Mouse (Mus musculus) small intestine, adult 2 months (tissue): ENCODE measurements at regions not wholly inside any gene's neighbourhood (a gene's known extent, or its start where the extent isn't known, plus 50 kb on each side); places are given as distances from the start of the nearest gene placed in this dataset.

Experiments used
- H3K27ac ChIP-seq: fragments of 200-500 bp; 2 replicates; pipeline ENCODE4 v1.5.1; 2012; ENCODE audit warnings: low read depth, low read length, control low read depth, inconsistent platforms; ENCODE audit not compliant: insufficient read depth
- H3K27me3 ChIP-seq: fragments of 200-500 bp; 2 replicates; pipeline ENCODE4 v1.6.1; 2012; ENCODE audit warnings: mild to moderate bottlenecking, moderate library complexity, low read length, inconsistent platforms; ENCODE audit not compliant: control insufficient read depth, insufficient read depth
- H3K36me3 ChIP-seq: fragments of 200-500 bp; 2 replicates; pipeline ENCODE4 v1.6.1; 2012; ENCODE audit warnings: mild to moderate bottlenecking, low read length, control low read depth, inconsistent platforms; ENCODE audit not compliant: control insufficient read depth, insufficient read depth
- H3K4me1 ChIP-seq: fragments of 200-500 bp; 2 replicates; pipeline ENCODE4 v1.6.1; 2012; ENCODE audit warnings: low read length, inconsistent platforms, mixed read lengths; ENCODE audit not compliant: control insufficient read depth, insufficient read depth, insufficient read length
- H3K4me3 ChIP-seq: fragments of 200-500 bp; 2 replicates; pipeline ENCODE4 v1.5.1; 2012; ENCODE audit warnings: low read depth, mild to moderate bottlenecking, control low read depth, inconsistent platforms, low read length, moderate library complexity
- CTCF ChIP-seq: fragments of 200-500 bp; IDR thresholded peaks from 2 replicates; pipeline ENCODE4 v1.5.1; 2012; ENCODE audit warnings: low read depth, mild to moderate bottlenecking, control low read depth, inconsistent platforms, low read length, moderate library complexity, mixed read lengths; ENCODE audit not compliant: insufficient replicate concordance, insufficient read length; ENCODE audit errors: extremely low read depth
- POLR2A ChIP-seq: fragments of 200-500 bp; IDR thresholded peaks from 2 replicates; pipeline ENCODE4 v1.6.1; 2012; ENCODE audit warnings: low read depth, mild to moderate bottlenecking, control low read depth, inconsistent platforms, low read length, moderate library complexity
- WGBS: fragments of 180-500 bp; shearing (Covaris S2); methylation state at CpG from one replicate; pipeline ENCODE4 v1.1.7; 2018; 5-methylcytosine and 5-hydroxymethylcytosine counted together

GRCm38 (mm10) chr13:53717582-53717981 lies 244.7 kb upstream of the Msx2 start:
- Histone ChIP-seq H3K36me3 (no peaks in the 10 kb centered on the region), H3K27ac (no peak overlapping the region), H3K4me3 (no peak overlapping the region), H3K4me1 (no peaks in the 10 kb centered on the region), H3K27me3 (no peaks in the 10 kb centered on the region)
- TF ChIP-seq CTCF (no peak), POLR2A (no peak)
- 64% methylated on average over 4 of the region's 4 CpGs for WGBS

- 28% methylated on average over 2 of the region's 2 CpGs for WGBS
These were observed 244.2 kb upstream of the Msx2 start for GRCm38 (mm10) chr13:53717086-53717485.

GRCm38 (mm10) chr13:53709062-53709461 lies 236.2 kb upstream of the Msx2 start:
- H3K27ac ChIP-seq, result no peak overlapping the region
- H3K27me3 ChIP-seq, result no peaks in the 10 kb centered on the region
- 80% methylated on average over 10 of the region's 10 CpGs for WGBS

More at GRCm38 (mm10) chr13:53717086-53717485, 244.2 kb upstream of the Msx2 start:
- Histone ChIP-seq H3K4me3 (no peak overlapping the region), H3K4me1 (no peaks in the 10 kb centered on the region), H3K27me3 (no peaks in the 10 kb centered on the region), H3K27ac (no peak overlapping the region), H3K36me3 (no peaks in the 10 kb centered on the region)
- TF ChIP-seq POLR2A (no peak), CTCF (no peak)

GRCm38 (mm10) chr13:53707548-53707947 lies 234.7 kb upstream of the Msx2 start:
- Histone ChIP-seq H3K27me3 (no peaks in the 10 kb centered on the region), H3K27ac (no peak overlapping the region), H3K4me3 (no peak overlapping the region), H3K36me3 (no peaks in the 10 kb centered on the region), H3K4me1 (no peaks in the 10 kb centered on the region)
- no peak for TF ChIP-seq POLR2A
- no peak for TF ChIP-seq CTCF
- WGBS, result 90% methylated on average over 17 of the region's 17 CpGs

More at GRCm38 (mm10) chr13:53709062-53709461, 236.2 kb upstream of the Msx2 start:
- Histone ChIP-seq H3K4me3 (no peak overlapping the region), H3K4me1 (no peaks in the 10 kb centered on the region), H3K36me3 (no peaks in the 10 kb centered on the region)
- TF ChIP-seq POLR2A, result no peak
- TF ChIP-seq CTCF, result no peak

GRCm38 (mm10) chr13:53704104-53704503 lies 231.2 kb upstream of the Msx2 start:
- TF ChIP-seq CTCF, result no peak
- H3K4me1 ChIP-seq, result no peaks in the 10 kb centered on the region
- no peak overlapping the region for H3K27ac ChIP-seq
- H3K27me3 ChIP-seq, result no peaks in the 10 kb centered on the region
- H3K4me3 ChIP-seq, result no peak overlapping the region
- WGBS, result 75% methylated on average over 11 of the region's 11 CpGs
- no peaks in the 10 kb centered on the region for H3K36me3 ChIP-seq

- Histone ChIP-seq H3K27me3 (no peaks in the 10 kb centered on the region), H3K36me3 (no peaks in the 10 kb centered on the region), H3K4me3 (no peak overlapping the region), H3K27ac (no peak overlapping the region), H3K4me1 (no peaks in the 10 kb centered on the region)
- TF ChIP-seq POLR2A, result no peak
- no peak for TF ChIP-seq CTCF
- 76% methylated on average over 3 of the region's 3 CpGs for WGBS
These were observed 227.4 kb upstream of the Msx2 start for GRCm38 (mm10) chr13:53700236-53700635.

GRCm38 (mm10) chr13:53697954-53698353 lies 225.1 kb upstream of the Msx2 start:
- no peaks in the 10 kb centered on the region for H3K27me3 ChIP-seq
- no peaks in the 10 kb centered on the region for H3K4me1 ChIP-seq
- no peaks in the 10 kb centered on the region for H3K36me3 ChIP-seq
- TF ChIP-seq CTCF (no peak), POLR2A (no peak)
- H3K27ac ChIP-seq, result no peak overlapping the region
- 56% methylated on average over 6 of the region's 6 CpGs for WGBS
- no peak overlapping the region for H3K4me3 ChIP-seq

GRCm38 (mm10) chr13:53695385-53695784 lies 222.5 kb upstream of the Msx2 start:
- no peak overlapping the region for H3K4me3 ChIP-seq
- no peaks in the 10 kb centered on the region for H3K4me1 ChIP-seq
- H3K27ac ChIP-seq, result no peak overlapping the region
- no peaks in the 10 kb centered on the region for H3K27me3 ChIP-seq
- no peak for TF ChIP-seq POLR2A
- H3K36me3 ChIP-seq, result no peaks in the 10 kb centered on the region
- 13% methylated on average over 3 of the region's 3 CpGs for WGBS
